Mouse (Mus musculus): Measurements from ENCODE around the gene Rsl24d1. TPM values are rescaled to one million over a fixed set of nuclear protein-coding genes. Genes with fewer than 3 reads are reported as not detected.

Rsl24d1 gene
- polyA plus RNA-seq, 1 experiment from 2014 or later, result 56.3 TPM

DNA sequence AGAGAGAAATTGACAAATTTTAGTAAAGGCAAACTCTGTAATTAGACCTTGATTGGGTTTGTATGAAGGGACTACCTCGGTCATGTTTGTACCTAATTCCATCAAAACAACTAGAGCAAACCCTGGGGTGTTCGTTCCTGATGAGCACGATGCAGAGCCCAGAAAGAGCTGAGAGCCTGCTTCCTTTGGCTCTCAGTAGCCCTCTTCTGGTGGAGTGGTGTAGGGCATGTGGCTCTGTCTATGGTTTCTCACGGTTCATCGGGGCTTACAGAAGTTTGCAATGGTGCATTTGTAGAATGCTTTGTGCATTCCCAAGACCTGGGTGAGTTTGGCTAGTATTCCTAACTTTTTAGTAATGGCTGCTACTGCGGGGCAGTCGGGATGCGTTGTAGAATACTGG lies 8.5 kb downstream of the Rsl24d1 start:
- TF ChIP-seq CTCF (IDR thresholded peaks at IDR 0.05; ENCODE audit: low read depth) (peak; percentile 73), EP300 (optimal IDR thresholded peaks at IDR 0.05) (no peak)
- no peaks in the 10 kb centered on the region for H3K9me3 ChIP-seq (ENCODE audit: control insufficient read depth, low read length)
- no peak for ATAC-seq (ENCODE audit: low FRiP score, low TSS enrichment)
- DNase-seq (ENCODE audit: low spot score), result peak; percentile 34
- no peak overlapping the region for H3K4me2 ChIP-seq (replicated peaks; ENCODE audit: low read depth)
- H3K27ac ChIP-seq (replicated peaks), result no peak overlapping the region
- H3K9ac ChIP-seq (ENCODE audit: low read length), result no peak overlapping the region
- no peak overlapping the region for H3K4me3 ChIP-seq (ENCODE audit: low read depth, low read length)
- peaks cover 23% of the 10 kb centered on the region for H3K36me3 ChIP-seq (ENCODE audit: control insufficient read depth, insufficient read depth, low read length)
- no peaks in the 10 kb centered on the region for H3K27me3 ChIP-seq (ENCODE audit: control insufficient read depth, insufficient read depth, low read length)
- H3K4me1 ChIP-seq (replicated peaks; ENCODE audit: control insufficient read depth, insufficient read depth), result no peaks in the 10 kb centered on the region
- WGBS, result 64% methylated on average over 8 of the region's 8 CpGs

DNA sequence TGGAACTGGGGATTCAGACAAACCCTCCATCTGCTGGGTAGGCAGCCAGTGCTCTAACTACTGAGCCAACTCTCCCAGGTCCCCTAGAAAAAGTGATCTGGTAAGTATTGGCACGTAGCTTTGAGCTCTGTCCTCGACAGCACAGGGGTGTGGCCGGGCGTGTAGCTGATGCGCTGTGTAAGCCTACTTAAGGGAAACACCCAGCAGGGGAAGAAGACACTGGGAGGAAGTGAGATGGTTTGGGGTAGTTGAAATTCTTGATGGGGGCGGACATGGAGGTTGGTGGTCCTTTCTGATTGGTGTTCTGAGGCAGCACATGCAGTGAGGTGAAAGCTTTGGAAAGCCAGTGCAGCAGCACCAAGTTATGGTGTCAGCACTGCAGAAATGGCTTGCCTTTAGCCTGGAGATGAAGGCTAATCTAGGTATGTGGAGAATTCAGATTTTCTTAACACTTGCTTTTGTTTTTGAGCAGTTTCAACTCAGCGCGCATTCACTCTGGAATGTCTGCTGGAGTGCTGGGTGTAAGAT lies 11.9 kb downstream of the Rsl24d1 start:
- no peak for TF ChIP-seq CTCF (IDR thresholded peaks at IDR 0.05; ENCODE audit: low read depth)
- Histone ChIP-seq H3K27ac (replicated peaks) (no peak overlapping the region), H3K9ac (ENCODE audit: low read length) (no peak overlapping the region), H3K4me2 (replicated peaks; ENCODE audit: low read depth) (no peak overlapping the region), H3K36me3 (ENCODE audit: control insufficient read depth, insufficient read depth, low read length) (peaks cover 30% of the 10 kb centered on the region), H3K4me3 (ENCODE audit: low read depth, low read length) (no peak overlapping the region), H3K9me3 (ENCODE audit: control insufficient read depth, low read length) (no peaks in the 10 kb centered on the region), H3K4me1 (replicated peaks; ENCODE audit: control insufficient read depth, insufficient read depth) (no peaks in the 10 kb centered on the region), H3K27me3 (ENCODE audit: control insufficient read depth, insufficient read depth, low read length) (no peaks in the 10 kb centered on the region)
- 86% methylated on average over 8 of the region's 8 CpGs for WGBS
- ATAC-seq (ENCODE audit: low FRiP score, low TSS enrichment), result no peak
- no peak for DNase-seq (ENCODE audit: low spot score)

DNA sequence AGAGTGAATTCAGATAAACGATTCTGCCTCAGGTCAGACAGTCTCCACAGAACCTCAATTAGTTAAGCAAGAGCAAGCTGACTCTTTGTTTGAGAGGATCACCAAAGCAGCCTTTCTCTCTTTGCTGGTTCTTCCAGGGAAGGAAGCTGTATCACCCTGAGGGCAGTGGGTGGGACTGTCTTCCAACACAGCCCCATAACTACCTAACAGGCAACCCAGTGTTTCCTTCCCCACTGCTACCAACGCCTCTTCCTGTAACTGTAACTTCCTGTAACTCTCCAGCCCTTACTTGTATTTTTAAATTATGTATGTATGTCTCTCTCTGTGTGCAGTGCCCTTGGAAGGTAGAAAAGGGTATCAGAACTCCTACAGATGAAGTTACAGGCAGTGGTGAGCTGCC lies 14.2 kb downstream of the Rsl24d1 start:
- H3K4me1 ChIP-seq (replicated peaks; ENCODE audit: control insufficient read depth, insufficient read depth), result no peaks in the 10 kb centered on the region
- H3K4me2 ChIP-seq (replicated peaks; ENCODE audit: low read depth), result no peak overlapping the region
- no peak for ATAC-seq (ENCODE audit: low FRiP score, low TSS enrichment)
- no peak overlapping the region for H3K9ac ChIP-seq (ENCODE audit: low read length)
- H3K27me3 ChIP-seq (ENCODE audit: control insufficient read depth, insufficient read depth, low read length), result no peaks in the 10 kb centered on the region
- TF ChIP-seq CTCF (IDR thresholded peaks at IDR 0.05; ENCODE audit: low read depth) (no peak), EP300 (optimal IDR thresholded peaks at IDR 0.05) (no peak)
- H3K36me3 ChIP-seq (ENCODE audit: control insufficient read depth, insufficient read depth, low read length), result peaks cover 21% of the 10 kb centered on the region
- 79% methylated on average over 2 of the region's 2 CpGs for WGBS
- no peak overlapping the region for H3K27ac ChIP-seq (replicated peaks)
- DNase-seq (ENCODE audit: low spot score), result no peak
- H3K4me3 ChIP-seq (ENCODE audit: low read depth, low read length), result no peak overlapping the region
- H3K9me3 ChIP-seq (ENCODE audit: control insufficient read depth, low read length), result no peaks in the 10 kb centered on the region

DNA sequence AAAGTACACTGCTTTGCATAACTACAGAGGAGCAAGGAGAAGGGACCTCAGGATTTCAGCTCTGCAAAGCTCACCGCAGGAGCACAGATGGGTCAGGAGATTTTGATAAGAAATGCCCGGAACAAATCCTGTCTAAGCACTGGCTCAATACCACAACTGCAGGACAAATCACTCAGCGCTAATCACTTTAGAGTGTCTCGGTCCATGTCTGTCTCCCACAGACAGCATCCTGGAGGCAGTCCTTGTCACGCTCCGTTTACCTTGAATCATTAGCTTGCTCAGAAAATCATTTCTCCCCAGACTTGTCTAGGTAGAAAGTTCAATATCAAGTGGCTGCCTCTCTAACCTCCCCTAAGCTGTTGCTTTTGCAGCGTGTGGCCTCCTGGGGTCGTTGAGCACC lies 16.6 kb downstream of the Rsl24d1 start:
- Histone ChIP-seq H3K9me3 (ENCODE audit: control insufficient read depth, low read length) (no peaks in the 10 kb centered on the region), H3K4me3 (ENCODE audit: low read depth, low read length) (no peak overlapping the region), H3K27ac (replicated peaks) (no peak overlapping the region), H3K4me2 (replicated peaks; ENCODE audit: low read depth) (no peak overlapping the region), H3K4me1 (replicated peaks; ENCODE audit: control insufficient read depth, insufficient read depth) (no peaks in the 10 kb centered on the region), H3K9ac (ENCODE audit: low read length) (no peak overlapping the region), H3K36me3 (ENCODE audit: control insufficient read depth, insufficient read depth, low read length) (peaks cover 17% of the 10 kb centered on the region), H3K27me3 (ENCODE audit: control insufficient read depth, insufficient read depth, low read length) (no peaks in the 10 kb centered on the region)
- DNase-seq (ENCODE audit: low spot score) (no peak), ATAC-seq (ENCODE audit: low FRiP score, low TSS enrichment) (no peak)
- 84% methylated on average over 8 of the region's 8 CpGs for whole genome bisulfite sequencing
- TF ChIP-seq CTCF (IDR thresholded peaks at IDR 0.05; ENCODE audit: low read depth) (no peak), EP300 (optimal IDR thresholded peaks at IDR 0.05) (no peak)

DNA sequence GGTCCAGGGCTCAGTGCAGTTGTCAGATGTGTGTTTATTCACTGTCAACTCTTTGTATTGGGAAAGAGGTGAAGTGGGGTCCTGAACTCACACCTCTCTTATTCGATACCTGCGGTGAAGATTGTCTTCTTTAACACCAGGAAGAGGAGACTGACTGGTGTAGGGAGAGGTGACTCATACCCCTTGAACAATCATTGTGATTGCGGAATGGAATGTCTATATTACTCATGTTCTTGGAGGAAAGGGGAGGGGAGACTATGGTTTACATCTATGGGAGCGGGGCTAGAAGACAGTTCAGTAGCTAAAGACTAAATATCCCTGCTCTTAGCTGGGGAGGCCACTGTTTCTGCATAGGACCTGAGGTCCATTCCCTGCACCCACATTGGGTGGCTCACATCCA lies 17.3 kb downstream of the Rsl24d1 start:
- no peak overlapping the region for H3K9ac ChIP-seq (ENCODE audit: low read length)
- no peak overlapping the region for H3K4me3 ChIP-seq (ENCODE audit: low read depth, low read length)
- DNase-seq (ENCODE audit: low spot score) (no peak), ATAC-seq (ENCODE audit: low FRiP score, low TSS enrichment) (peak; percentile 71)
- no peak overlapping the region for H3K4me2 ChIP-seq (replicated peaks; ENCODE audit: low read depth)
- peaks cover 15% of the 10 kb centered on the region for H3K36me3 ChIP-seq (ENCODE audit: control insufficient read depth, insufficient read depth, low read length)
- H3K9me3 ChIP-seq (ENCODE audit: control insufficient read depth, low read length), result no peaks in the 10 kb centered on the region
- 72% methylated on average over 4 of the region's 4 CpGs for WGBS
- H3K27me3 ChIP-seq (ENCODE audit: control insufficient read depth, insufficient read depth, low read length), result no peaks in the 10 kb centered on the region
- TF ChIP-seq EP300 (optimal IDR thresholded peaks at IDR 0.05) (no peak), CTCF (IDR thresholded peaks at IDR 0.05; ENCODE audit: low read depth) (no peak)
- no peaks in the 10 kb centered on the region for H3K4me1 ChIP-seq (replicated peaks; ENCODE audit: control insufficient read depth, insufficient read depth)
- H3K27ac ChIP-seq (replicated peaks), result no peak overlapping the region

DNA sequence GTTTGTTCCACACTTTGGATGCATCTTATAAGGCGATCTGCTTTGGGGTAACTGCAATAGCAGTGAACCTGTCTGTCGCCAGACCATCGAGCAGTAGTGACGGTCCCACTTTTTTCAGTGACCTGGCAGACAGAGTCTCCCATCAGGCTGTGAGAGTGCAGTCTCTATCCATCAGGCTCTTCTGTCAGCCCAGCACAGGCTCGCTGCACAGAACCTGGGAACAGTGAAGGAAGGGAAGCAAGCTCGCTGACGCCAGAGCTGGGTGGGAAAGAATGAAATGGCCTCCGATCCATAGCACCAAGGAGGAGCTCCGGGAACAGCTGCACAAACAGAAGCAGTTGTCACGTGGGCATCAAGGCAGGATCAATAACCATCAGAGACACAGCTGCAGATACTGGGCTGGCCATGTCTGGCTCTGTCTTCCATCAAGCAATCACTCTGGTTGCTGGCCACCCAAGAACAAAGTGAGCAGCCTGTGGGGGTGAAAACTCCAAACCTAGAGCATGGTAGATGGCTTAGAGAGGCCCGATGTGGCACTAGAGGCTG lies 24.2 kb downstream of the Rsl24d1 start:
- Histone ChIP-seq H3K4me1 (replicated peaks; ENCODE audit: control insufficient read depth, insufficient read depth) (no peaks in the 10 kb centered on the region), H3K27ac (replicated peaks) (no peak overlapping the region), H3K27me3 (ENCODE audit: control insufficient read depth, insufficient read depth, low read length) (no peaks in the 10 kb centered on the region), H3K36me3 (ENCODE audit: control insufficient read depth, insufficient read depth, low read length) (no peaks in the 10 kb centered on the region), H3K4me3 (ENCODE audit: low read depth, low read length) (no peak overlapping the region), H3K9ac (ENCODE audit: low read length) (no peak overlapping the region), H3K9me3 (ENCODE audit: control insufficient read depth, low read length) (no peaks in the 10 kb centered on the region), H3K4me2 (replicated peaks; ENCODE audit: low read depth) (no peak overlapping the region)
- TF ChIP-seq EP300 (optimal IDR thresholded peaks at IDR 0.05), result no peak
- no peak for TF ChIP-seq CTCF (IDR thresholded peaks at IDR 0.05; ENCODE audit: low read depth)
- ATAC-seq (ENCODE audit: low FRiP score, low TSS enrichment), result no peak
- no peak for DNase-seq (ENCODE audit: low spot score)
- WGBS, result 37% methylated on average over 11 of the region's 11 CpGs

All from stomach, postnatal 0 days (tissue).